Mouse (Mus musculus) MEL (cell line): ENCODE data around the gene Rab26. TPM values are rescaled to one million over a fixed set of nuclear protein-coding genes. Genes with fewer than 3 reads are reported as not detected.

ENCODE experiments used
- DNase-seq: peaks from one replicate; pipeline ENCODE4 v3.0.0; 2011; ENCODE audit warnings: low read depth, low spot score
- H3K27ac ChIP-seq: 2 replicates; pipeline ENCODE4 v1.5.1; 2012; ENCODE audit warnings: low read depth, mild to moderate bottlenecking, control low read depth, low read length, moderate library complexity; ENCODE audit not compliant: control insufficient read depth
- H3K27me3 ChIP-seq, 2 experiments: fragments of 150-350 bp in 1 of 2; sonication (generic) in 1 of 2; 2 replicates each; pipeline ENCODE4 v1.6.1; 2012; ENCODE audit warnings: low read length in 2 of 2, mild to moderate bottlenecking in 2 of 2, improper control_type of control experiment in 1 of 2, moderate library complexity in 1 of 2; ENCODE audit not compliant: insufficient read depth in 2 of 2, control insufficient read depth in 1 of 2
- H3K36me3 ChIP-seq, 2 experiments: 2 replicates each; pipeline ENCODE4 v1.6.1; 2012 to 2014; ENCODE audit warnings: low read length in 2 of 2, improper control_type of control experiment in 1 of 2, inconsistent platforms in 1 of 2, mild to moderate bottlenecking in 1 of 2; ENCODE audit not compliant: insufficient read depth in 2 of 2, control insufficient read depth in 1 of 2
- H3K4me1 ChIP-seq, 2 experiments: fragments of 150-350 bp in 1 of 2; sonication (generic) in 1 of 2; 2 replicates each; pipeline ENCODE4 v1.6.1; 2012; ENCODE audit warnings: low read length in 2 of 2, improper control_type of control experiment in 1 of 2, mild to moderate bottlenecking in 1 of 2; ENCODE audit not compliant: insufficient read depth in 2 of 2, control insufficient read depth in 1 of 2
- H3K4me3 ChIP-seq, 2 experiments: fragments of 150-350 bp in 1 of 2; sonication (generic) in 1 of 2; 2 replicates each; pipeline ENCODE4 v1.5.1; 2012; ENCODE audit warnings: low read depth in 2 of 2, low read length in 2 of 2, mild to moderate bottlenecking in 2 of 2, moderate library complexity in 2 of 2, control low read depth in 1 of 2, improper control_type of control experiment in 1 of 2; ENCODE audit not compliant: control insufficient read depth in 1 of 2, insufficient read depth in 1 of 2
- H3K79me2 ChIP-seq: 2 replicates; pipeline ENCODE4 v1.6.1; 2012; ENCODE audit warnings: mild to moderate bottlenecking, low read length, moderate library complexity; ENCODE audit not compliant: control insufficient read depth, poor library complexity, insufficient read depth
- H3K9ac ChIP-seq: 2 replicates; pipeline ENCODE4 v1.6.1; 2012; ENCODE audit warnings: low read depth, mild to moderate bottlenecking, control low read depth, low read length, moderate library complexity; ENCODE audit not compliant: control insufficient read depth, poor library complexity, severe bottlenecking
- H3K9me3 ChIP-seq: fragments of 150-350 bp; sonication (generic); replicated peaks from 2 replicates; pipeline ENCODE4 v1.6.1; 2012; ENCODE audit warnings: mild to moderate bottlenecking, low read length, improper control_type of control experiment, moderate library complexity; ENCODE audit not compliant: insufficient read depth
- BHLHE40 ChIP-seq: IDR thresholded peaks from 2 replicates; pipeline ENCODE4 v1.6.1; 2012; ENCODE audit warnings: low read depth, mild to moderate bottlenecking, inconsistent platforms, low read length, improper control_type of control experiment, borderline replicate concordance
- CHD2 ChIP-seq: IDR thresholded peaks from 2 replicates; pipeline ENCODE4 v1.6.1; 2011; ENCODE audit warnings: low read length, improper control_type of control experiment
- CTCF ChIP-seq, 3 experiments: IDR thresholded peaks in 2 of 3; conservative IDR thresholded peaks in 1 of 3; 2 replicates each; pipeline ENCODE4 v1.5.1; 2011 to 2012; ENCODE audit warnings: low read length in 3 of 3, low read depth in 2 of 3, mild to moderate bottlenecking in 2 of 3, improper control_type of control experiment in 1 of 3, inconsistent platforms in 1 of 3, mixed read lengths in 1 of 3, moderate library complexity in 1 of 3; ENCODE audit not compliant: control insufficient read depth in 1 of 3, insufficient read depth in 1 of 3, poor library complexity in 1 of 3, severe bottlenecking in 1 of 3
- E2F4 ChIP-seq: IDR thresholded peaks from 2 replicates; pipeline ENCODE4 v1.6.1; 2011; ENCODE audit warnings: low read depth, low read length, improper control_type of control experiment, borderline replicate concordance
- ELF1 ChIP-seq: IDR thresholded peaks from 2 replicates; pipeline ENCODE4 v1.6.1; 2014; ENCODE audit warnings: low read depth, mild to moderate bottlenecking, inconsistent platforms, low read length, improper control_type of control experiment, moderate library complexity
- EP300 ChIP-seq, 2 experiments: IDR thresholded peaks; 2 replicates each; pipeline ENCODE4 v1.6.1; 2011; ENCODE audit warnings: improper control_type of control experiment in 2 of 2, low read length in 2 of 2, low read depth in 1 of 2, mild to moderate bottlenecking in 1 of 2
- ETS1 ChIP-seq: IDR thresholded peaks from 2 replicates; pipeline ENCODE4 v1.6.1; 2012; ENCODE audit warnings: low read depth, mild to moderate bottlenecking, inconsistent platforms, low read length, improper control_type of control experiment, moderate library complexity
- GATA1 ChIP-seq: IDR thresholded peaks from 2 replicates; pipeline ENCODE4 v1.6.1; 2011; ENCODE audit warnings: low read depth, low read length, improper control_type of control experiment
- HCFC1 ChIP-seq: IDR thresholded peaks from 2 replicates; pipeline ENCODE4 v1.6.1; 2012; ENCODE audit warnings: low read depth, mild to moderate bottlenecking, inconsistent platforms, low read length, improper control_type of control experiment, moderate library complexity
- JUND ChIP-seq: IDR thresholded peaks from 2 replicates; pipeline ENCODE4 v1.6.1; 2011; ENCODE audit warnings: low read depth, mild to moderate bottlenecking, improper control_type of control experiment, low read length
- KAT2A ChIP-seq: conservative IDR thresholded peaks from 2 replicates; pipeline ENCODE4 v1.6.1; 2012; ENCODE audit warnings: low read depth, low read length, improper control_type of control experiment, inconsistent platforms
- MAFK ChIP-seq: IDR thresholded peaks from 2 replicates; pipeline ENCODE4 v1.6.1; 2011; ENCODE audit warnings: low read depth, mild to moderate bottlenecking, low read length, improper control_type of control experiment, borderline replicate concordance
- MAZ ChIP-seq: IDR thresholded peaks from 2 replicates; pipeline ENCODE4 v1.6.1; 2012; ENCODE audit warnings: low read depth, mild to moderate bottlenecking, inconsistent platforms, low read length, improper control_type of control experiment
- MEF2A ChIP-seq: IDR thresholded peaks from 2 replicates; pipeline ENCODE4 v1.6.1; 2014; ENCODE audit warnings: low read depth, mild to moderate bottlenecking, inconsistent platforms, low read length, improper control_type of control experiment; ENCODE audit not compliant: poor library complexity, insufficient replicate concordance, severe bottlenecking; ENCODE audit errors: extremely low read depth
- MXI1 ChIP-seq: IDR thresholded peaks from 2 replicates; pipeline ENCODE4 v1.6.1; 2011; ENCODE audit warnings: mild to moderate bottlenecking, low read depth, low read length, improper control_type of control experiment
- MYB ChIP-seq: IDR thresholded peaks from 2 replicates; pipeline ENCODE4 v1.6.1; 2011; ENCODE audit warnings: mild to moderate bottlenecking, low read depth, low read length, improper control_type of control experiment
- MYC ChIP-seq: IDR thresholded peaks from 2 replicates; pipeline ENCODE4 v1.6.1; 2011; ENCODE audit warnings: low read depth, mild to moderate bottlenecking, low read length, improper control_type of control experiment, moderate library complexity
- NELFE ChIP-seq: IDR thresholded peaks from 2 replicates; pipeline ENCODE4 v1.6.1; 2011; ENCODE audit warnings: low read depth, low read length, improper control_type of control experiment
- NRF1 ChIP-seq: IDR thresholded peaks from 2 replicates; pipeline ENCODE4 v1.6.1; 2014; ENCODE audit warnings: low read depth, mild to moderate bottlenecking, inconsistent platforms, low read length, improper control_type of control experiment, moderate library complexity; ENCODE audit not compliant: poor library complexity, insufficient read depth, severe bottlenecking
- POLR2A ChIP-seq, 2 experiments: IDR thresholded peaks; 2 replicates each; pipeline ENCODE4 v1.6.1; 2011 to 2012; ENCODE audit warnings: low read length in 2 of 2, mild to moderate bottlenecking in 2 of 2, control low read depth in 1 of 2, improper control_type of control experiment in 1 of 2, low read depth in 1 of 2, moderate library complexity in 1 of 2; ENCODE audit not compliant: control insufficient read depth in 1 of 2, insufficient read depth in 1 of 2, poor library complexity in 1 of 2
- POLR2AphosphoS2 ChIP-seq: IDR thresholded peaks from 2 replicates; pipeline ENCODE4 v1.6.1; 2011; ENCODE audit warnings: low read length, improper control_type of control experiment
- POLR2AphosphoS5 ChIP-seq: IDR thresholded peaks from 2 replicates; pipeline ENCODE4 v1.6.1; 2012; ENCODE audit warnings: low read depth, borderline replicate concordance, mild to moderate bottlenecking, inconsistent platforms, low read length, moderate library complexity, mixed read lengths
- RAD21 ChIP-seq: IDR thresholded peaks from 2 replicates; pipeline ENCODE4 v1.6.1; 2011; ENCODE audit warnings: mild to moderate bottlenecking, low read depth, low read length, improper control_type of control experiment
- RCOR1 ChIP-seq: IDR thresholded peaks from 2 replicates; pipeline ENCODE4 v1.6.1; 2012; ENCODE audit warnings: low read depth, mild to moderate bottlenecking, inconsistent platforms, low read length, improper control_type of control experiment
- SMC3 ChIP-seq: IDR thresholded peaks from 2 replicates; pipeline ENCODE4 v1.6.1; 2011; ENCODE audit warnings: low read depth, low read length, improper control_type of control experiment
- TBP ChIP-seq: IDR thresholded peaks from 2 replicates; pipeline ENCODE4 v1.8.0; 2011; ENCODE audit warnings: low read depth, low read length, improper control_type of control experiment
- TCF12 ChIP-seq: IDR thresholded peaks from 2 replicates; pipeline ENCODE4 v1.6.1; 2014; ENCODE audit warnings: low read depth, mild to moderate bottlenecking, inconsistent platforms, low read length, improper control_type of control experiment, moderate library complexity
- ZC3H11A ChIP-seq: IDR thresholded peaks from 2 replicates; pipeline ENCODE4 v1.6.1; 2012; ENCODE audit warnings: low read depth, mild to moderate bottlenecking, inconsistent platforms, low read length, improper control_type of control experiment
- ZKSCAN1 ChIP-seq: IDR thresholded peaks from 2 replicates; pipeline ENCODE4 v1.6.1; 2012; ENCODE audit warnings: low read depth, mild to moderate bottlenecking, inconsistent platforms, low read length, improper control_type of control experiment, moderate library complexity
- ZNF384 ChIP-seq: IDR thresholded peaks from 2 replicates; pipeline ENCODE4 v1.6.1; 2012; ENCODE audit warnings: low read depth, mild to moderate bottlenecking, inconsistent platforms, low read length, improper control_type of control experiment
- polyA plus RNA-seq, 2 experiments: library from polyadenylated mRNA; stranded (reverse) in 1 of 2; unstranded in 1 of 2; fragments of >175 nt in 1 of 2; fragments of >200 nt in 1 of 2; gene quantifications; 2 replicates each; pipeline versions ENCODE4 v1.2.1 to v1.2.4; 2012; ENCODE audit warnings: low replicate concordance in 2 of 2, low read depth in 1 of 2; ENCODE audit not compliant: insufficient read length in 2 of 2, insufficient read depth in 1 of 2, missing spikeins in 1 of 2
- total RNA-seq: library from RNA; depleted of rRNA; stranded (reverse); fragments of 300-350 nt; gene quantifications from 2 replicates; pipeline ENCODE4 v1.2.3, GENCODE M21; 2012

The Rab26 gene
- total and polyA plus RNA-seq, 3 experiments = 0.89 to 1.1 TPM; not detected in 1

DNA sequence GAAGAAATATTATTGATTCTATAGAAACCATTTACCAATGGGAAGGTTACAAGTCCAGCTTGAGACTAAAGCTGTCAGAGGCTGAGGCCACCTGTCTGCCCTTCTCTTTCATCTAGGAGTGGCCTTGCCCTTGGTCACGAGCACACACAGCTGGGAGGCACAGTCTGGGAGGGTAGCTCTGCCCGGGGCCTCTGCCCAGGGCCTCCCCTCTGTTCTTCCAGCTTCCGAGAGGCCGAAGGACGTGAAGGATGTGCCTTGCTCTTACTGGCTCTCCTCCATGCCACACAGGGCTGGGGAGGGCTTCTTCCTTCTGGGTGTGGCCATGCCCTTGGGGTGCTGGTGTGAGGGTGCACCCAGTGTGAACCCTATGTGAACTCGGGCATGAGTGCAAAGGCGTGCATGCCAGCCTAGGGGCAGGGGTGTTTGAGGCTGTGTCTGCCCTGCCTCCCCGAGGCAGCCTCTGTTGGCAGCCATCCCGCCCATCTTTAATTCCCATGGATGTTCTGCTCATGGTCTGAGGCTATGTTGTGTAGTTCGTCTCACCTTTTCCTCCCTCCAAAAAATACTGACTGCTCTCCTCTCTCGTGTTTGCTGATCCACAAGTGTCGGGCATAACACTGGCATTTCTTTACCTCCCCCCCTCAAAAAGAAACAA is 26.1 kb downstream of the Rab26 start:
- no peaks in the 10 kb centered on the region for H3K27me3 ChIP-seq
- no peak overlapping the region for H3K4me3 ChIP-seq
- H3K9me3 ChIP-seq = no peaks in the 10 kb centered on the region
- H3K4me1 ChIP-seq = no peaks in the 10 kb centered on the region
- TF ChIP-seq TCF12 (no peak), RCOR1 (no peak), KAT2A (no peak), EP300 (IDR thresholded peaks at IDR 0.05; ENCODE audit: low read depth in 1 of 2, low read length in 2 of 2) (no peak), HCFC1 (no peak), ZNF384 (no peak), RAD21 (no peak), POLR2AphosphoS5 (no peak), MXI1 (no peak), NELFE (no peak), POLR2A (IDR thresholded peaks at IDR 0.05; ENCODE audit: control insufficient read depth in 1 of 2, insufficient read depth in 1 of 2, low read depth in 1 of 2, low read length in 2 of 2, poor library complexity in 1 of 2) (no peak), CTCF (IDR thresholded peaks at IDR 0.05 in 2 of 3, conservative IDR thresholded peaks at IDR 0.05 in 1 of 3; ENCODE audit: control insufficient read depth in 1 of 3, insufficient read depth in 1 of 3, low read depth in 2 of 3, low read length in 3 of 3, poor library complexity in 1 of 3, severe bottlenecking in 1 of 3) (no peak), JUND (no peak), MEF2A (no peak), TBP (no peak), CHD2 (no peak), MAFK (no peak)
- no peaks in the 10 kb centered on the region for H3K79me2 ChIP-seq
- H3K27ac ChIP-seq = no peak overlapping the region
- H3K36me3 ChIP-seq = no peaks in the 10 kb centered on the region; a peak in 1 of 4 replicates
- H3K9ac ChIP-seq = no peak overlapping the region
- no peak for DNase-seq

DNA sequence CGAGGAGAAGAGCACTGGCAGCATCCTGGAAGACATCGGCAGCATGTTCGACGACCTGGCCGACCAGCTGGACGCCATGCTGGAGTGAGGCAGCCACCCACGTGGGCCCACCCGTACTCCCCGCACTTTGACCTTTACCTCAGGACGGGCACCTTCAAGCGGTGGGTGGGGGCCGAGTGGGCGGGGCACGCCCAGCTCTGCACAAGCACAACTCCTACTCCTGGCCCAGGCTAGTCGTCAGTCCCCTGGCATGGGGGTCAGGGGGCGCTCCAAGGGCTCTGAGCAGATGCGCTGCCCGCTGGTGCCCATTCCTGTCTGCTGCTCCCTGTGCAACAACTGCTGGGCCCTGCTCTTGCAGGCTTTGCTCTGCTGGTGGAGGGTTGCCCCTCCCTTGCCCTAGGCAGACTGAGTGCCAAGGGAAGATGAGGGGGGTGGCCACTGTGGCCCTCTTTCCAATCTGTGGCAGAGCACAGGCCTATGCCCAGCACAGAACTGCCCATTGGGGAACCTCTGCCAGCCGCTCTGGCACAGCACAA is 26.8 kb downstream of the Rab26 start:
- TF ChIP-seq RCOR1 = no peak
- TF ChIP-seq MAZ = no peak
- no peak for TF ChIP-seq POLR2A (IDR thresholded peaks at IDR 0.05; ENCODE audit: control insufficient read depth in 1 of 2, insufficient read depth in 1 of 2, low read depth in 1 of 2, low read length in 2 of 2, poor library complexity in 1 of 2)
- no peak for TF ChIP-seq TBP
- no peak for TF ChIP-seq GATA1
- no peak for TF ChIP-seq NRF1
- no peak for TF ChIP-seq E2F4
- TF ChIP-seq MEF2A = no peak
- TF ChIP-seq KAT2A = no peak
- TF ChIP-seq SMC3 = no peak
- TF ChIP-seq MYB = no peak
- TF ChIP-seq ELF1 = no peak
- no peak for TF ChIP-seq NELFE
- no peak for TF ChIP-seq BHLHE40
- TF ChIP-seq MYC = no peak
- no peak for TF ChIP-seq POLR2AphosphoS2
- TF ChIP-seq ETS1 = no peak
- TF ChIP-seq ZC3H11A = no peak
- no peak for TF ChIP-seq ZKSCAN1
- no peak for DNase-seq
- Histone ChIP-seq H3K9me3 (no peaks in the 10 kb centered on the region), H3K36me3 (no peaks in the 10 kb centered on the region; a peak in 1 of 4 replicates), H3K79me2 (no peaks in the 10 kb centered on the region), H3K27me3 (no peaks in the 10 kb centered on the region), H3K4me3 (no peak overlapping the region), H3K9ac (no peak overlapping the region), H3K27ac (no peak overlapping the region), H3K4me1 (no peaks in the 10 kb centered on the region)
